Mouse (Mus musculus) heart, adult 2 months (tissue): Measurements from ENCODE around the gene Grin2c.

Source experiments
- CTCF ChIP-seq: fragments of 200-600 bp; IDR thresholded peaks from 2 replicates; pipeline ENCODE4 v1.8.1; 2022; ENCODE audit warnings: antibody characterized with exemption, mild to moderate bottlenecking, moderate library complexity
- EP300 ChIP-seq: fragments of 200-500 bp; IDR thresholded peaks from 2 replicates; pipeline ENCODE4 v1.6.1; 2011; ENCODE audit warnings: low read depth, low read length, control low read depth; ENCODE audit not compliant: insufficient read depth

- no peak for TF ChIP-seq CTCF
- no peak for TF ChIP-seq EP300
These were observed 7.1 kb upstream of the Grin2c start for GRCm38 (mm10) chr11:115274178-115274577.
